Mouse (Mus musculus): Measurements from ENCODE around the gene Lasp1. TPM values are rescaled to one million over a fixed set of nuclear protein-coding genes. Genes with fewer than 3 reads are reported as not detected.

Lasp1 gene
- polyA plus RNA-seq, 1 experiment from 2014 or later = 246 TPM

DNA sequence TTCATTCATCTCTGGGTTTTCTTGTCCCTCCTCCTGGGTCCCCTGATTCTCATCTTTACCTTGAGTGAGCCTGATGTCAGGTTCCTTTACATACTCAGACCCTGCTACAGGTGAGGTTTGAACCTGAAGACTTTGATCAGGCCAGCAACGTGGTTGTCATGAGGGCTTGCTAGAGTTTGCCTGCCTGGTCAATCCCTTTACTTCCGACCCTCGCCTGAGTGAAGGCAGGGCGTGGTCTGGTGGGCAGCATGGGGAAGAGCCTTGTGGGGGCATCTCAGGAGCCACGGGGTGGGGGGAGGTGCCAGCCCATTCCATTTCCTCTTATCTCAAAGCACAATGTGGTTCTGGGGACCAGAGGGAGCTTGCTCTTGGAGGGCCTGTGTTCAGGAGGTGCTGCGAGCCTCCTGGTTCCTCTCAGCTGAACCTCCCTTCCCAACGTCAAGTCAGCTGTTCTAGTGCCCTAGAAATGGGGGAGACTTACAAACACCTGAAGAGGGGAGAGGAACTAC lies 38.9 kb downstream of the Lasp1 start:
- CTCF ChIA-PET = no interaction called here
- ATAC-seq (no peak), DNase-seq (ENCODE audit: low read depth, low spot score) (no peak)
- H3K27me3 ChIP-seq = no peaks in the 10 kb centered on the region
- POLR2A ChIA-PET = no interaction called here
- no peak for TF ChIP-seq CTCF (IDR thresholded peaks at IDR 0.05)
- in situ Hi-C loops (cut with MboI; ENCODE audit: low pct_unique_long_range_greater_than_20kb) = no loop called here

DNA sequence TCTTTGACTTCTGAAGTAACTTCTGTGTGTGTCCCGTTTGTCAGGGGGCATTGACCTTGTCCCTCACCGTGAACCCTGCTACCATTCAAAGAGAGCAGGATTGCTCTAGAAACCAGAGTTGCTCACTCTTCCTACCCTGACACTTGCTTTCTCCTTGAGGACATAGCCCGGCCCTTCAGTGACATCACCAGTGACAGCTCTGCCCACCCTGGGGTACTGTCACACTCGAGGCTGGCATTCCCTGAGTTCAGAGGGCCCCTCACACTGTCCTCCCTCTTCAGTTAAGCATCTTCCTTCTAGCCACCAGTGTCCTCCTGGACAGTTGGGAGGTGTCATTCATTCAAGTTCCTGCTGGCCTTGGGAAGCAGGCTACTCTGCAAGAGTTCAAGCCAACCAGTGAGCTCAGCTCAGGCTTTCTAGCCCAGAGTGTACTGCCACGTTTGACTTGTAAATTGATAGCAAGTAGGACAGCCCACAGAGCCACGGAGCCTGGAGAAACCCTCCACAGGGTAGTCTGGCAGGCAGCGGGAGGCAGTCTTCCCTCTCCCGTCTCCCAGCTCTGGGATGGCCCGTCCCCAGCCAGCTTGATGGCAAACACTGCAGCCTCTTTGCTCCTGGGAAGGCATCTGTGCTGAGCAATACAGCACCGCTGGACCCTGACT lies 40.1 kb downstream of the Lasp1 start:
- POLR2A ChIA-PET = no interaction called here
- H3K27me3 ChIP-seq = no peaks in the 10 kb centered on the region
- ATAC-seq (no peak), DNase-seq (ENCODE audit: low read depth, low spot score) (no peak)
- CTCF ChIA-PET = no interaction called here
- no peak for TF ChIP-seq CTCF (IDR thresholded peaks at IDR 0.05)
- in situ Hi-C loops (cut with MboI; ENCODE audit: low pct_unique_long_range_greater_than_20kb) = no loop called here

DNA sequence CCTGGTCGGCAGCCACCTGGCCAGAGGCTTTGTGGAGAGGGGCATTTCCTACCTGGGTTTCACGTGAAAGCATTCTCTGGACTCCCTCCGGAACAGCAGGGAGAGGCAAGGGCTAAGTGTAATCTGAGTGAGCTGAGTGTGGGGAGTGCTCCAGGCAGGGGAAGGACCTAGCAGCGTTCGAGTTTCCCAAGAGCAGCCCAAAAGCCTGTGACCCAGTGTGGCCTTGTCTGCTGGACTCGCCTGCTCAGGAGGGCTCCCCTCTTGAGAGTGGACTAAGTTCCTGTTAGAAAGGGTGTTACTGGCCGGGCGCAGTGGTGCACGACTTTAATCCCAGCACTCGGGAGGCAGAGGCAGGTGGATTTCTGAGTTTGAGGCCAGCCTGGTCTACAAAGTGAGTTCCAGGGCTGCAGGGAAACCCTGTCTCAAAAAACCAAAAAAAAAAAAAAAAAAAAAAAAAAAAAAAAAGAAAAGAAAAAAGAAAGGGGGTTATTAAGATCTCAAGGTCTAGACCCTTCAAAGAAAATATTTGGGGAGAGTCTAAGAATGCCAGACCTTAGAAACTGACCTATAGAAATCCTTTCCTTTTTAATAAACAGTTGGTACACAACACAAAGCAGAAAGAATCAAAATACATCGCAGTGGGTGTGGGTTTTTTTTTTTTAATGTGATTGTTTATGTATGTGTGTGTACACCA lies 40.8 kb downstream of the Lasp1 start:
- in situ Hi-C loops (cut with MboI; ENCODE audit: low pct_unique_long_range_greater_than_20kb) = no loop called here
- no peaks in the 10 kb centered on the region for H3K27me3 ChIP-seq
- DNase-seq (ENCODE audit: low read depth, low spot score) (no peak), ATAC-seq (no peak)
- no peak for TF ChIP-seq CTCF (IDR thresholded peaks at IDR 0.05)
- ChIA-PET CTCF (interaction anchor here (1.1 kb wide), 1 partner anchor 46 kb away, joined by 3 read pairs; no protein-coding TSS in a partner anchor), POLR2A (no interaction called here)

DNA sequence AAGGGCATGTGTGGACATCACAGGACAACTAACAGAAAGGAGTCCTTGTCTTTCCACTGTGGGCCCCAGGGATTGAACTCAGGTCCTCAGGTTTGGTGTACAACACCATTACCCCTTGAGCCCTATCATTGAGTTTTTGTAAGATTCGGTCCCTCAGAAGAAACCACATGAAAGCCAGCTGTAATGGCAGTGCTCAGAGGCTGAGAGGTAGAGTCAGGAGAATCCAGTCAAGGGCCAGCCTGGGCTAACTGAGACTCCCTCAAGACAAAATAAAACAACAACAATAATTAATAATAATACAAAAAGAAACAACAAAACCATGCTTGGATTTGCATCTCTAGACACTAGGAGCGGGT lies 41.3 kb downstream of the Lasp1 start:
- ChIA-PET CTCF (interaction anchor here (0.9 to 1.1 kb wide), 2 partner anchors 20 to 47 kb away, joined by 3 read pairs; no protein-coding TSS in a partner anchor), POLR2A (interaction anchor here (0.9 kb wide), 1 partner anchor 38 kb away, joined by 3 read pairs; no protein-coding TSS in a partner anchor)
- H3K27me3 ChIP-seq = no peaks in the 10 kb centered on the region
- DNase-seq (ENCODE audit: low read depth, low spot score) (no peak), ATAC-seq (no peak)
- in situ Hi-C loops (cut with MboI; ENCODE audit: low pct_unique_long_range_greater_than_20kb) = no loop called here
- TF ChIP-seq CTCF (IDR thresholded peaks at IDR 0.05) = no peak

DNA sequence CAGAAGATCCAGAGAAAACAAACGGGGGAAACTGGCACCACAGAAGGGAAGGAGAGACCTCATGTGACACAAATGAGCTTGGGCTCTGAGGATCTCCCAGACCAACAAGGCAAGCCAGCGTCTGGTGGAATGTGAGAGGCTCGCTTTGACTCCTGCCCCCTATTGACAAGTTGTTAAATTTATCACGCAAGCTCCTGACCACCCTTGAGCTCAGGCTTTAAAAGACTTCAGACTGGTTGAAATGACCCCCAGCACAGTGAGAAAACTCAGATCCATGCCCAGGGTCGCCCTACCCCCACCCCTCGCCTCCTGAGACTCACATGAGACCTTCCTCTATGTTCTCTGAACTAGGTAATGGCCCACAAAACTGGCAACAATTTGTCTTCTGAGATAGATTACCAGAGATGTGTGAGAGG lies 41.7 kb downstream of the Lasp1 start, which contains the start of gene B230217C12Rik:
B230217C12Rik (plus strand) TSS at position 242 of the 416 bp plus-strand sequence.
- CTCF ChIA-PET = interaction anchor here (0.9 to 1.1 kb wide), 2 partner anchors 19 to 47 kb away, joined by 3 read pairs; no protein-coding TSS in a partner anchor
- no peak for TF ChIP-seq CTCF (IDR thresholded peaks at IDR 0.05)
- ATAC-seq (no peak), DNase-seq (ENCODE audit: low read depth, low spot score) (no peak)
- POLR2A ChIA-PET = interaction anchor here (0.9 kb wide), 1 partner anchor 39 kb away, joined by 3 read pairs; no protein-coding TSS in a partner anchor
- in situ Hi-C loops (cut with MboI; ENCODE audit: low pct_unique_long_range_greater_than_20kb) = no loop called here
- H3K27me3 ChIP-seq = no peaks in the 10 kb centered on the region

DNA sequence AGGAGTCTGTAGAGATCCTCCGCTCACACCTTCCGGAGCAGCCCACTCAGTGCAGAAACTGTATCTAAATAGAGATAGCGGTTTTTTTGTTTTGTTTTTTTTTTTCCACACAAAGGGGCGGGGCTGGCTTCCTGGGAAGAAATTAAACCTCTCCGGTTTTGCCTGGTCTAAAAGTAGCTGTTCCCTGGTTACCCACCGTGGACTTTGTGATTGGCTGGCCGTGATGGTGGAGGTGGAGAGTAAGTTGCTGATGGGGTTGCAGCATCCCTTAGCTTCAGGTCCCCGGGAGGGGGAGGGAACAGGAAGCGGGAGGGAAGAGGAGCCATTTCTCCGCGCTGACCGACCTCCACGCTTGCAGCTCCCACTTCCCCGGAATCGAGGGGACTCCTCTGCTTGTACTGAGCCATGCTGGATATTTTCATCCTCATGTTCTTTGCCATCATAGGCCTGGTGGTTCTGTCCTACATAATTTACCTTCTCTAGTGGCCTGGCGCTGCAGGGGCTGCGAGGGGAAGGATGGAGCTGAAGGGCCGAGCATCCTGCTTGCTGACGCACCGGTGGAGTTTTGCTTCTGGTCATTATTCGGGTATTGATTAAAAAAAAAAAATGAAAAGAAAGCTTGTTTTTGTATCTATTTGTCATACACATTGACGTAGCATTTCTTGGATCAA lies 42.3 kb downstream of the Lasp1 start:
- no peak for DNase-seq (ENCODE audit: low read depth, low spot score)
- in situ Hi-C loops (cut with MboI; ENCODE audit: low pct_unique_long_range_greater_than_20kb) = no loop called here
- no peaks in the 10 kb centered on the region for H3K27me3 ChIP-seq
- POLR2A ChIA-PET = interaction anchor here (0.6 to 1.1 kb wide), 3 partner anchors 16 to 235 kb away, joined by 3 read pairs; no protein-coding TSS in a partner anchor
- CTCF ChIA-PET = interaction anchor here (0.7 to 1.1 kb wide), 4 partner anchors 13 to 48 kb away, joined by 3 read pairs; no protein-coding TSS in a partner anchor
- no peak for TF ChIP-seq CTCF (IDR thresholded peaks at IDR 0.05)
- no peak for ATAC-seq

DNA sequence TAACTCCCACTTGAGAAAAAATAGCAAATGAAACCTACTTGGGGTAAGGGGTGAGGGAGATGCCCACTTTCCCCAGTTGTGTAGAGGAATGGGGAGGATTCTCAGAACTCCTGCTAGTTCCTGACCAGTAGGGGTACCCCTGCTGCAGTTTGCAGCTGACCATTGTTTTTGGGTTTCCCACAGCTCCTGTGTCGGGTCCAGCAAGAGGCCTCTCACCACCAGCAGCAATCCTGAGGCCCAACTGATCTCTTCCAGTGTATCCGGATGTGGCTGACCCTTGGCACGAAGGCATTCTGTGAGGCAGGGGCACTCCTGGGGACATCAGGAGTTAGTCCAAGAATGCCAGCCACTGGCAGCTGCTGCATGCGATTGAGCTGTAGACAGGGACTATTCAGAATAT lies 43.2 kb downstream of the Lasp1 start:
- CTCF ChIA-PET = interaction anchor here (1.0 kb wide), 1 partner anchor 12 kb away, joined by 3 read pairs; no protein-coding TSS in a partner anchor
- in situ Hi-C loops (cut with MboI; ENCODE audit: low pct_unique_long_range_greater_than_20kb) = no loop called here
- TF ChIP-seq CTCF (IDR thresholded peaks at IDR 0.05) = no peak

DNA sequence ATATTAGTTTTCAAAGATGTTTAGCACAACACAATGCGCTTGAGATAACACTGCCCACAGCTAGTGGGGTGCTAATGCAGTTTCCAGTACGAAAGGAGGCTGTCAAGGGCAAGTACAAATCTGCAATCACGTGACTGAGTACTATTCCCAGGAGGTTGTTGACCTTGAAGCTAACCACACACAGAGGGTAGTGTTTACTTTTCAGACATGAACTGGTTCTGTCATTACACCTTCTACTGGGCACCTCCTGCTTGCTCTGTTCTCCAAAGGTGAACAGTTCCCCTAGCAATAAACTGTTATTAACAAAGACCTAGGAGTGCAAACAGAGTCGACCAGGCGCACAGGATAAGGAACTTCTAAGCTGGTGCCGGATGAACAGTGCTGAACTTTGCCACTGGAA lies 51.6 kb downstream of the Lasp1 start:
- in situ Hi-C loops (cut with MboI; ENCODE audit: low pct_unique_long_range_greater_than_20kb) = no loop called here
- CTCF ChIA-PET = no interaction called here
- H3K27me3 ChIP-seq = no peaks in the 10 kb centered on the region
- no peak for TF ChIP-seq CTCF (IDR thresholded peaks at IDR 0.05)
- POLR2A ChIA-PET = no interaction called here
- DNase-seq (ENCODE audit: low read depth, low spot score) = no peak
- no peak for ATAC-seq

More for the DNA sequence above, 43.2 kb downstream of the Lasp1 start:
- POLR2A ChIA-PET = interaction anchor here (0.6 to 1.1 kb wide), 2 partner anchors 17 to 234 kb away, joined by 3 read pairs; no protein-coding TSS in a partner anchor
- no peak for DNase-seq (ENCODE audit: low read depth, low spot score)
- no peak for ATAC-seq
- no peaks in the 10 kb centered on the region for H3K27me3 ChIP-seq

DNA sequence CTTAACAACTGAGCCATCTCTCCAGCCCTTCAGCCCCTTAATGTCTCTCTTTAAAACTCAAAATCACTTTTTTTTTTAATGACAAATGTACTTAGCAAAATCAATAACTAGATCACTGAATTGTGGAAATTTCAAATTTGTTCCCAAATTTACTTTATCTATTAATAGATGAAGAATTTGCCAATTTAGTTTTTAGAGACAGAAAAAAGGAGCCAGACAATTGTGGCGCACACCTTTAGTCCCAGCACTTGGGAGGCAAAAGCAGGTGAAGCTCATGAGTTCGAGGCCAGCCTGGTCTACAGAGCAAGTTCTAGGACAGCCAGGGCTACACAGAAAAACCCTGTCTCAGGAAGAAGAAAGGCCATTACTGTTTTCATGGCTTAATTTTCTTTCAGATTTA lies 52.8 kb downstream of the Lasp1 start:
- in situ Hi-C loops (cut with MboI; ENCODE audit: low pct_unique_long_range_greater_than_20kb) = no loop called here
- H3K27me3 ChIP-seq = no peaks in the 10 kb centered on the region
- ATAC-seq (no peak), DNase-seq (ENCODE audit: low read depth, low spot score) (no peak)
- CTCF ChIA-PET = no interaction called here
- TF ChIP-seq CTCF (IDR thresholded peaks at IDR 0.05) = no peak
- POLR2A ChIA-PET = no interaction called here

DNA sequence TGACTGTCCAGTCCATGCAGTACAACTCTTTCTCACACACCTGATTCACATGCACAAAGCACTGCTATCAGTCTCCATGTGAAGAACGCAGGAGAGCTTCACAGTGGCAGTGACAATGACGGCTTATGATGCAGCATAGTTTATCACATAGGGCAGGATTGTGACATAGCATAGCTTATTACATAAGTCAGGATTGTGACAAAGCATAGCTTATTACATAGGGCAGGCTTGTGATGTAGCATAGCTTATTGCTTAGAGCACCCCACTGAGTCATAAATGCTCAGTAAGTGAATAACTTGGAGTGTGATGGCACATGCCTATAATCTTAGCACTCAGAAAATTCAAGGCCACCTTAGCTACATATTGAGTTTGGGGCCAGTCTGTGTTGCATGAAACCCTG lies 56.7 kb downstream of the Lasp1 start:
- no peaks in the 10 kb centered on the region for H3K27me3 ChIP-seq
- TF ChIP-seq CTCF (IDR thresholded peaks at IDR 0.05) = no peak
- DNase-seq (ENCODE audit: low read depth, low spot score) (no peak), ATAC-seq (no peak)
- in situ Hi-C loops (cut with MboI; ENCODE audit: low pct_unique_long_range_greater_than_20kb) = no loop called here
- POLR2A ChIA-PET = no interaction called here
- CTCF ChIA-PET = interaction anchor here (1.4 kb wide), 1 partner anchor 23 kb away, joined by 3 read pairs; no protein-coding TSS in a partner anchor

Measured in Patski (cell line).